Comparison of ENCODE assay signal across 1 mouse cellular context in genomic region chr17:71040582-71040880, GRCm38 (mm10).
TF ChIP-seq lines count a peak whose summit lies in the region.

No protein-coding gene starts in this region.

TF ChIP-seq in MEL, 35 proteins besides CTCF, POLR2A, EP300 and RAD21 (continued from another document):
- peak; percentile 27; the same call in 1 of the 2 replicates for TF ChIP-seq ETS1 (IDR thresholded peaks at IDR 0.05; ENCODE audit: low read depth, low read length)
- TF ChIP-seq POLR2AphosphoS5 (IDR thresholded peaks at IDR 0.05; ENCODE audit: borderline replicate concordance, low read depth, low read length), result no peak
